ENCODE assay signal across 22 mouse cellular contexts in genomic region chr2:84632001-84632400, GRCm38 (mm10). TPM values are rescaled to one million over a fixed set of nuclear protein-coding genes. Genes with fewer than 3 reads are reported as not detected.
DNase-seq lines count a peak whose midpoint lies in the region; ATAC-seq and TF ChIP-seq lines count a peak whose summit lies in the region.
"Had no signal": no experiment of that assay in that cellular context is flagged by ENCODE, and none has a peak within 500 bp of the region (broad histone marks: within the 10 kb centered on the region; RNA-seq: fewer than 3 reads in every experiment).

No protein-coding gene starts in this region.

- ATAC-seq in heart, embryonic 11.5 days (replicated peaks; ENCODE audit: insufficient number of reproducible peaks, low FRiP score, low TSS enrichment), result no peak
- ATAC-seq in intestine, embryonic 15.5 days, result no peak
- ATAC-seq: forebrain, embryonic 15.5 days; hindbrain, embryonic 16.5 days had no signal

- H3K9me3 ChIP-seq in heart, embryonic 11.5 days (replicated peaks; ENCODE audit: control insufficient read depth, low read length), result no peaks in the 10 kb centered on the region
- no peaks in the 10 kb centered on the region for H3K9me3 ChIP-seq in ES-Bruce4 (replicated peaks; ENCODE audit: control insufficient read depth, insufficient read depth, low read length, poor library complexity, severe bottlenecking)
- no peaks in the 10 kb centered on the region for H3K9me3 ChIP-seq in intestine, embryonic 15.5 days
- H3K9me3 ChIP-seq in forebrain, embryonic 10.5 days, result no peaks in the 10 kb centered on the region
- H3K9me3 ChIP-seq: forebrain, embryonic 15.5 days had no signal

- no peak overlapping the region for H3K4me3 ChIP-seq in heart, embryonic 11.5 days (ENCODE audit: low read depth, low read length)
- no peak overlapping the region for H3K4me3 ChIP-seq in layer of hippocampus, adult 2 months
- H3K4me3 ChIP-seq in ES-Bruce4 (ENCODE audit: low read depth, low read length), result no peak overlapping the region
- no peak overlapping the region for H3K4me3 ChIP-seq in intestine, embryonic 15.5 days (replicated peaks)
- no peak overlapping the region for H3K4me3 ChIP-seq in forebrain, embryonic 10.5 days
- H3K4me3 ChIP-seq: forebrain, embryonic 15.5 days had no signal

- intact Hi-C loops in heart, postnatal 14 days (cut with DNase I), result loop anchor here (2.0 kb wide), 1 partner anchor 13 kb away; no protein-coding TSS in a partner anchor

- H3K27ac ChIP-seq in heart, embryonic 11.5 days (ENCODE audit: low read depth, low read length), result peak overlapping the region; percentile 98
- peak overlapping the region; percentile 70; the same call in 1 of the 2 replicates for H3K27ac ChIP-seq in layer of hippocampus, adult 2 months
- peak overlapping the region; percentile 90 for H3K27ac ChIP-seq in ES-Bruce4 (ENCODE audit: insufficient read depth, low read length)
- H3K27ac ChIP-seq in intestine, embryonic 15.5 days, result peak overlapping the region; percentile 59
- H3K27ac ChIP-seq in forebrain, embryonic 10.5 days, result no peak overlapping the region
- H3K27ac ChIP-seq: forebrain, embryonic 15.5 days; liver, embryonic 14.5 days had no signal

- TF ChIP-seq CTCF in layer of hippocampus, adult 2 months (conservative IDR thresholded peaks at IDR 0.05), result no peak
- no peak for TF ChIP-seq CTCF in ES-Bruce4 (IDR thresholded peaks at IDR 0.05; ENCODE audit: low read depth, low read length)

- DNase-seq in heart, postnatal 14 days, result no peak
- no peak for DNase-seq in layer of hippocampus, adult 2 months (ENCODE audit: low spot score in 2 of 2)
- DNase-seq in layer of hippocampus, adult 9-10 months (ENCODE audit: low spot score), result no peak
- DNase-seq in cerebellum, adult 11-12 months, result no peak
- no peak for DNase-seq in forebrain, embryonic 10.5 days (ENCODE audit: extremely low spot score, low spot score)
- DNase-seq: B cell, adult 2 months; cerebellum, postnatal 25 days; gastrocnemius, postnatal 36 days; kidney, postnatal 14 days; layer of hippocampus, postnatal 36 days; left cerebral cortex, postnatal 4 days; right cerebral cortex, postnatal 14 days had no signal

- no peak for TF ChIP-seq EP300 in ES-Bruce4 (IDR thresholded peaks at IDR 0.05; ENCODE audit: insufficient read depth, low read depth, low read length)

- TF ChIP-seq POLR2A in ES-Bruce4 (IDR thresholded peaks at IDR 0.05; ENCODE audit: insufficient read depth, low read length), result no peak

- no peaks in the 10 kb centered on the region for H3K27me3 ChIP-seq in heart, embryonic 11.5 days (ENCODE audit: control insufficient read depth, insufficient read depth, low read length)
- H3K27me3 ChIP-seq in ES-Bruce4 (ENCODE audit: control insufficient read depth, insufficient read depth, low read length, poor library complexity, severe bottlenecking), result no peaks in the 10 kb centered on the region
- no peaks in the 10 kb centered on the region for H3K27me3 ChIP-seq in intestine, embryonic 15.5 days (replicated peaks)
- H3K27me3 ChIP-seq in forebrain, embryonic 10.5 days (ENCODE audit: poor library complexity, severe bottlenecking), result no peaks in the 10 kb centered on the region
- H3K27me3 ChIP-seq: forebrain, embryonic 15.5 days had no signal

- peak overlapping the region; percentile 54; the same call in 1 of the 2 replicates for H3K4me2 ChIP-seq in heart, embryonic 11.5 days
- H3K4me2 ChIP-seq in intestine, embryonic 15.5 days (replicated peaks), result 0 out of 2 replicates have a peak overlapping the region, but pooled peaks have one; percentile 25
- H3K4me2 ChIP-seq: forebrain, embryonic 15.5 days had no signal

- WGBS in heart, embryonic 11.5 days (ENCODE audit: insufficient replicate concordance), result 89% methylated on average over 1 of the region's 1 CpGs
- 100% methylated on average over 1 of the region's 1 CpGs for WGBS in intestine, embryonic 15.5 days
- WGBS in forebrain, embryonic 10.5 days, result 96% methylated on average over 1 of the region's 1 CpGs

- no peaks in the 10 kb centered on the region for H3K36me3 ChIP-seq in heart, embryonic 11.5 days (ENCODE audit: control insufficient read depth, insufficient read depth, low read length)
- peaks cover 5% of the 10 kb centered on the region for H3K36me3 ChIP-seq in ES-Bruce4 (ENCODE audit: control insufficient read depth, insufficient read depth, low read length, poor library complexity, severe bottlenecking)
- no peaks in the 10 kb centered on the region for H3K36me3 ChIP-seq in intestine, embryonic 15.5 days
- peaks cover 15% of the 10 kb centered on the region for H3K36me3 ChIP-seq in forebrain, embryonic 10.5 days (replicated peaks)

- no peak overlapping the region for H3K9ac ChIP-seq in heart, embryonic 11.5 days (ENCODE audit: low read depth, low read length)
- no peak overlapping the region for H3K9ac ChIP-seq in ES-Bruce4 (ENCODE audit: low read depth, poor library complexity, severe bottlenecking)
- no peak overlapping the region for H3K9ac ChIP-seq in intestine, embryonic 15.5 days
- H3K9ac ChIP-seq: forebrain, embryonic 15.5 days; liver, embryonic 14.5 days had no signal

- peaks cover 63% of the 10 kb centered on the region for H3K4me1 ChIP-seq in heart, embryonic 11.5 days (ENCODE audit: control insufficient read depth, insufficient read depth, low read length)
- peaks cover 2% of the 10 kb centered on the region for H3K4me1 ChIP-seq in ES-Bruce4 (ENCODE audit: control insufficient read depth, insufficient read depth, low read length)
- H3K4me1 ChIP-seq in intestine, embryonic 15.5 days (replicated peaks), result peaks cover 51% of the 10 kb centered on the region
- H3K4me1 ChIP-seq in forebrain, embryonic 10.5 days, result peaks cover 54% of the 10 kb centered on the region

RNA-seq across cellular contexts. Expression of gene Ctnnd1, which starts 18.6 kb away (rescaled TPM):
- 71.2 and 77.5 TPM in 2 replicates for polyA plus RNA-seq in heart, embryonic 11.5 days (2014; fragmentation: Nextera tagmentation; extraction: Ambion mirVana)
- total RNA-seq in heart, postnatal 14 days (2021), result 100 to 1,000 TPM in 1 of 2 experiments, 10 to 100 TPM in 1; 92.4 to 107 TPM
- total RNA-seq in layer of hippocampus, adult 2 months (2021), result 10 to 100 TPM; 43.3 to 52.9 TPM
- 239 and 247 TPM in 2 replicates for polyA plus RNA-seq in ES-Bruce4 (2011; ENCODE audit: insufficient read depth, insufficient read length, low read depth, missing spikeins)
- 60.7 and 64.4 TPM in 2 replicates for polyA plus RNA-seq in intestine, embryonic 15.5 days (2015; fragmentation: Nextera tagmentation; extraction: Ambion mirVana)
- polyA plus RNA-seq in forebrain, embryonic 10.5 days (2016; fragmentation: Nextera tagmentation; extraction: Ambion mirVana), result 40.6 and 43.9 TPM in 2 replicates

RNA-seq across cellular contexts. Expression of gene Btbd18, which starts 26.9 kb away (rescaled TPM):
- 0.14 and 0.20 TPM in 2 replicates for polyA plus RNA-seq in heart, embryonic 11.5 days (2014; fragmentation: Nextera tagmentation; extraction: Ambion mirVana)
- total RNA-seq in heart, postnatal 14 days (2021), result not detected
- total RNA-seq in layer of hippocampus, adult 2 months (2021), result not detected
- 1.2 and 2.2 TPM in 2 replicates for polyA plus RNA-seq in ES-Bruce4 (2011; ENCODE audit: insufficient read depth, insufficient read length, low read depth, missing spikeins)
- 0.05 and 0.06 TPM in 2 replicates for polyA plus RNA-seq in intestine, embryonic 15.5 days (2015; fragmentation: Nextera tagmentation; extraction: Ambion mirVana)
- polyA plus RNA-seq in forebrain, embryonic 10.5 days (2016; fragmentation: Nextera tagmentation; extraction: Ambion mirVana), result 0.32 and 0.58 TPM in 2 replicates
- total RNA-seq: gastrocnemius, postnatal 36 days; layer of hippocampus, postnatal 36 days; left cerebral cortex, postnatal 4 days; midbrain, postnatal 0 days had no signal
- polyA plus RNA-seq: liver, embryonic 14.5 days had no signal

RNA-seq across cellular contexts. Expression of gene Selenoh, which starts 38.6 kb away (rescaled TPM):
- 298 and 299 TPM in 2 replicates for polyA plus RNA-seq in heart, embryonic 11.5 days (2014; fragmentation: Nextera tagmentation; extraction: Ambion mirVana)
- 10 to 100 TPM; 31.4 to 32.8 TPM for total RNA-seq in heart, postnatal 14 days (2021)
- 10 to 100 TPM; 21.7 to 26.3 TPM for total RNA-seq in layer of hippocampus, adult 2 months (2021)
- 194 and 215 TPM in 2 replicates for polyA plus RNA-seq in ES-Bruce4 (2011; ENCODE audit: insufficient read depth, insufficient read length, low read depth, missing spikeins)
- 225 and 234 TPM in 2 replicates for polyA plus RNA-seq in intestine, embryonic 15.5 days (2015; fragmentation: Nextera tagmentation; extraction: Ambion mirVana)
- 552 and 592 TPM in 2 replicates for polyA plus RNA-seq in forebrain, embryonic 10.5 days (2016; fragmentation: Nextera tagmentation; extraction: Ambion mirVana)

RNA-seq across cellular contexts. Expression of gene Gm28635, which starts 45.8 kb away (rescaled TPM):
- not detected in 2 replicates for polyA plus RNA-seq in heart, embryonic 11.5 days (2014; fragmentation: Nextera tagmentation; extraction: Ambion mirVana)
- total RNA-seq in heart, postnatal 14 days (2021), result 10 to 100 TPM in 1 of 2 experiments, 1 to 10 TPM in 1; 4.3 to 11.7 TPM
- 1 to 10 TPM; 3.3 to 9.9 TPM for total RNA-seq in layer of hippocampus, adult 2 months (2021)
- not detected in 2 replicates for polyA plus RNA-seq in ES-Bruce4 (2011; ENCODE audit: insufficient read depth, insufficient read length, low read depth, missing spikeins)
- polyA plus RNA-seq in intestine, embryonic 15.5 days (2015; fragmentation: Nextera tagmentation; extraction: Ambion mirVana), result not detected in 2 replicates
- not detected in 2 replicates for polyA plus RNA-seq in forebrain, embryonic 10.5 days (2016; fragmentation: Nextera tagmentation; extraction: Ambion mirVana)
- total RNA-seq: gastrocnemius, postnatal 36 days; megakaryocyte, adult 5-6 weeks; midbrain, postnatal 0 days had no signal
- polyA plus RNA-seq: forebrain, embryonic 15.5 days; hindbrain, embryonic 16.5 days; midbrain, postnatal 0 days; neural tube, embryonic 11.5 days; thymus, postnatal 0 days had no signal

RNA-seq across cellular contexts. Expression of gene Med19, which starts 46.2 kb away (rescaled TPM):
- 41.8 and 42.1 TPM in 2 replicates for polyA plus RNA-seq in heart, embryonic 11.5 days (2014; fragmentation: Nextera tagmentation; extraction: Ambion mirVana)
- total RNA-seq in heart, postnatal 14 days (2021), result 10 to 100 TPM; 13.9 to 15.0 TPM
- total RNA-seq in layer of hippocampus, adult 2 months (2021), result 10 to 100 TPM; 31.4 to 31.8 TPM
- 66.1 and 66.6 TPM in 2 replicates for polyA plus RNA-seq in ES-Bruce4 (2011; ENCODE audit: insufficient read depth, insufficient read length, low read depth, missing spikeins)
- 32.5 and 34.7 TPM in 2 replicates for polyA plus RNA-seq in intestine, embryonic 15.5 days (2015; fragmentation: Nextera tagmentation; extraction: Ambion mirVana)
- polyA plus RNA-seq in forebrain, embryonic 10.5 days (2016; fragmentation: Nextera tagmentation; extraction: Ambion mirVana), result 50.1 and 51.5 TPM in 2 replicates
